18 mouse cellular contexts compared by ENCODE assay signal in genomic region chr2:30821073-30821472, GRCm38 (mm10). TPM values are rescaled to one million over a fixed set of nuclear protein-coding genes. Genes with fewer than 3 reads are reported as not detected.
DNase-seq lines count a peak whose midpoint lies in the region; ATAC-seq and TF ChIP-seq lines count a peak whose summit lies in the region.
"Had no signal": no experiment of that assay in that cellular context is flagged by ENCODE, and none has a peak within 500 bp of the region (broad histone marks: within the 10 kb centered on the region; RNA-seq: fewer than 3 reads in every experiment).

No protein-coding gene starts in this region.

- TF ChIP-seq CTCF in intestine, postnatal 0 days (IDR thresholded peaks at IDR 0.05; ENCODE audit: low read depth), result peak; percentile 54
- peak; percentile 49; the same call in 1 of the 2 replicates for TF ChIP-seq CTCF in testis, adult 2 months (IDR thresholded peaks at IDR 0.05; ENCODE audit: control insufficient read depth, insufficient read depth, insufficient replicate concordance, low read depth, low read length)
- TF ChIP-seq CTCF in stomach, postnatal 0 days (IDR thresholded peaks at IDR 0.05; ENCODE audit: low read depth), result peak; percentile 52

- TF ChIP-seq POLR2A in testis, adult 2 months (IDR thresholded peaks at IDR 0.05; ENCODE audit: control insufficient read depth, low read depth, low read length), result no peak

- DNase-seq in testis, postnatal 10 days (ENCODE audit: low spot score), result no peak
- peak; percentile 66 for DNase-seq in ZHBTc4 (ENCODE audit: low read depth, low spot score)
- no peak for DNase-seq in stomach, postnatal 0 days (ENCODE audit: low spot score)
- DNase-seq in embryo, embryonic 10 days (ENCODE audit: low spot score), result no peak
- DNase-seq in adipocyte (ENCODE audit: low spot score), result no peak
- DNase-seq: adrenal gland, adult 8-10 months; cerebellum, adult 11-12 months; kidney, adult 8-10 months; lung, postnatal 10 days; right cerebral cortex, postnatal 4 days had no signal

- H3K27ac ChIP-seq in intestine, postnatal 0 days (ENCODE audit: low read depth, low read length), result no peak overlapping the region
- no peak overlapping the region for H3K27ac ChIP-seq in intestine, embryonic 15.5 days
- no peak overlapping the region for H3K27ac ChIP-seq in testis, adult 2 months (ENCODE audit: control insufficient read depth, insufficient read depth, low read depth, low read length)
- H3K27ac ChIP-seq in stomach, postnatal 0 days (replicated peaks), result no peak overlapping the region
- H3K27ac ChIP-seq: forebrain, embryonic 10.5 days; limb, embryonic 10.5 days; stomach, embryonic 15.5 days had no signal

- H3K9me3 ChIP-seq in intestine, postnatal 0 days (ENCODE audit: control insufficient read depth), result no peaks in the 10 kb centered on the region
- no peaks in the 10 kb centered on the region for H3K9me3 ChIP-seq in intestine, embryonic 15.5 days
- H3K9me3 ChIP-seq in stomach, postnatal 0 days (ENCODE audit: control insufficient read depth, low read length), result no peaks in the 10 kb centered on the region
- H3K9me3 ChIP-seq: heart, embryonic 10.5 days; stomach, embryonic 15.5 days had no signal

- peaks cover 78% of the 10 kb centered on the region for H3K36me3 ChIP-seq in intestine, postnatal 0 days (ENCODE audit: control insufficient read depth, insufficient read depth)
- peaks cover 67% of the 10 kb centered on the region for H3K36me3 ChIP-seq in intestine, embryonic 15.5 days
- no peaks in the 10 kb centered on the region for H3K36me3 ChIP-seq in testis, adult 2 months (ENCODE audit: control insufficient read depth, insufficient read depth, low read length)
- peaks cover 26% of the 10 kb centered on the region for H3K36me3 ChIP-seq in stomach, postnatal 0 days (ENCODE audit: control insufficient read depth, insufficient read depth, low read length)

- no peak overlapping the region for H3K4me2 ChIP-seq in intestine, postnatal 0 days (replicated peaks; ENCODE audit: low read depth)
- H3K4me2 ChIP-seq in intestine, embryonic 15.5 days (replicated peaks), result no peak overlapping the region
- H3K4me2 ChIP-seq in stomach, postnatal 0 days (replicated peaks; ENCODE audit: low read depth), result no peak overlapping the region
- H3K4me2 ChIP-seq: midbrain, embryonic 11.5 days; stomach, embryonic 15.5 days had no signal

- H3K4me1 ChIP-seq in intestine, postnatal 0 days (replicated peaks; ENCODE audit: control insufficient read depth, insufficient read depth, low read length), result no peaks in the 10 kb centered on the region
- H3K4me1 ChIP-seq in intestine, embryonic 15.5 days (replicated peaks), result peaks cover 19% of the 10 kb centered on the region
- H3K4me1 ChIP-seq in testis, adult 2 months (ENCODE audit: control insufficient read depth, insufficient read depth, low read length), result no peaks in the 10 kb centered on the region
- no peaks in the 10 kb centered on the region for H3K4me1 ChIP-seq in stomach, postnatal 0 days (replicated peaks; ENCODE audit: control insufficient read depth, insufficient read depth)

- no peak overlapping the region for H3K4me3 ChIP-seq in intestine, postnatal 0 days (ENCODE audit: low read depth, low read length)
- H3K4me3 ChIP-seq in intestine, embryonic 15.5 days (replicated peaks), result no peak overlapping the region
- H3K4me3 ChIP-seq in testis, adult 2 months (ENCODE audit: control insufficient read depth, low read depth, low read length), result no peak overlapping the region
- no peak overlapping the region for H3K4me3 ChIP-seq in stomach, postnatal 0 days (ENCODE audit: low read depth, low read length)
- H3K4me3 ChIP-seq: forebrain, embryonic 10.5 days; heart, embryonic 10.5 days; limb, embryonic 10.5 days; stomach, embryonic 15.5 days had no signal

- no peak for TF ChIP-seq EP300 in stomach, postnatal 0 days (optimal IDR thresholded peaks at IDR 0.05)

- H3K27me3 ChIP-seq in intestine, postnatal 0 days (replicated peaks; ENCODE audit: control insufficient read depth, insufficient read depth, low read length), result no peaks in the 10 kb centered on the region
- no peaks in the 10 kb centered on the region for H3K27me3 ChIP-seq in intestine, embryonic 15.5 days (replicated peaks)
- H3K27me3 ChIP-seq in testis, adult 2 months (ENCODE audit: control insufficient read depth, insufficient read depth, low read length), result no peaks in the 10 kb centered on the region
- H3K27me3 ChIP-seq in stomach, postnatal 0 days (ENCODE audit: control insufficient read depth, insufficient read depth, low read length), result no peaks in the 10 kb centered on the region
- H3K27me3 ChIP-seq: stomach, embryonic 15.5 days had no signal

- WGBS in intestine, postnatal 0 days, result 94% methylated on average over 3 of the region's 3 CpGs
- 95% methylated on average over 3 of the region's 3 CpGs for WGBS in intestine, embryonic 15.5 days
- 92% methylated on average over 3 of the region's 3 CpGs for WGBS in stomach, postnatal 0 days

- ATAC-seq in intestine, postnatal 0 days, result no peak
- ATAC-seq in intestine, embryonic 15.5 days, result no peak
- no peak for ATAC-seq in stomach, postnatal 0 days (ENCODE audit: low FRiP score, low TSS enrichment)

- no peak overlapping the region for H3K9ac ChIP-seq in intestine, postnatal 0 days (ENCODE audit: low read depth, low read length)
- H3K9ac ChIP-seq in intestine, embryonic 15.5 days, result no peak overlapping the region
- no peak overlapping the region for H3K9ac ChIP-seq in stomach, postnatal 0 days (ENCODE audit: low read length)
- H3K9ac ChIP-seq: stomach, embryonic 15.5 days had no signal

RNA-seq across cellular contexts. Expression of gene Asb6, which starts 9.1 kb away (rescaled TPM):
- polyA plus RNA-seq in intestine, postnatal 0 days (2015; fragmentation: Nextera tagmentation; extraction: Ambion mirVana), result 12.9 and 13.0 TPM in 2 replicates
- 22.4 and 23.3 TPM in 2 replicates for polyA plus RNA-seq in intestine, embryonic 15.5 days (2015; fragmentation: Nextera tagmentation; extraction: Ambion mirVana)
- 9.3 and 10.5 TPM in 2 replicates for polyA plus RNA-seq in testis, adult 2 months (2012; rRNA removed)
- 17.2 and 19.6 TPM in 2 replicates for polyA plus RNA-seq in stomach, postnatal 0 days (2015; fragmentation: Nextera tagmentation; extraction: Ambion mirVana)

RNA-seq across cellular contexts. Expression of gene Ntmt1, which starts 13.4 kb away (rescaled TPM):
- polyA plus RNA-seq in intestine, postnatal 0 days (2015; fragmentation: Nextera tagmentation; extraction: Ambion mirVana), result 45.3 and 50.5 TPM in 2 replicates
- polyA plus RNA-seq in intestine, embryonic 15.5 days (2015; fragmentation: Nextera tagmentation; extraction: Ambion mirVana), result 84.5 and 85.4 TPM in 2 replicates
- polyA plus RNA-seq in testis, adult 2 months (2012; rRNA removed), result 49.5 and 53.9 TPM in 2 replicates
- 52.4 and 53.3 TPM in 2 replicates for polyA plus RNA-seq in stomach, postnatal 0 days (2015; fragmentation: Nextera tagmentation; extraction: Ambion mirVana)

RNA-seq across cellular contexts. Expression of gene Prrx2, which starts 13.7 kb away (rescaled TPM):
- 0.64 and 0.74 TPM in 2 replicates for polyA plus RNA-seq in intestine, postnatal 0 days (2015; fragmentation: Nextera tagmentation; extraction: Ambion mirVana)
- polyA plus RNA-seq in intestine, embryonic 15.5 days (2015; fragmentation: Nextera tagmentation; extraction: Ambion mirVana), result 2.5 and 4.3 TPM in 2 replicates
- polyA plus RNA-seq in testis, adult 2 months (2012; rRNA removed), result 1.0 and 1.5 TPM in 2 replicates
- 1.8 and 2.0 TPM in 2 replicates for polyA plus RNA-seq in stomach, postnatal 0 days (2015; fragmentation: Nextera tagmentation; extraction: Ambion mirVana)

RNA-seq across cellular contexts. Expression of gene 1700001O22Rik, which starts 17.6 kb away (rescaled TPM):
- 0.58 and 0.60 TPM in 2 replicates for polyA plus RNA-seq in intestine, postnatal 0 days (2015; fragmentation: Nextera tagmentation; extraction: Ambion mirVana)
- 1.1 and 1.8 TPM in 2 replicates for polyA plus RNA-seq in intestine, embryonic 15.5 days (2015; fragmentation: Nextera tagmentation; extraction: Ambion mirVana)
- 905 and 964 TPM in 2 replicates for polyA plus RNA-seq in testis, adult 2 months (2012; rRNA removed)
- 2.0 and 2.5 TPM in 2 replicates for polyA plus RNA-seq in stomach, postnatal 0 days (2015; fragmentation: Nextera tagmentation; extraction: Ambion mirVana)
